Mouse (Mus musculus) erythroblast, embryonic 14.5 days (primary cell): ENCODE results near the gene Usp3. TPM values are rescaled to one million over a fixed set of nuclear protein-coding genes. Genes with fewer than 3 reads are reported as not detected.
A peak's percentile ranks its signal among the peaks of the same experiment; 100 is the strongest.

ENCODE experiments used
- H3K27me3 ChIP-seq: 2 replicates; pipeline ENCODE4 v1.6.1; 2012; ENCODE audit warnings: inconsistent platforms; ENCODE audit not compliant: control insufficient read depth
- H3K36me3 ChIP-seq: 2 replicates; pipeline ENCODE4 v1.6.1; 2012; ENCODE audit warnings: mild to moderate bottlenecking, inconsistent platforms; ENCODE audit not compliant: control insufficient read depth
- H3K4me1 ChIP-seq: 2 replicates; pipeline ENCODE4 v1.6.1; 2012; ENCODE audit warnings: inconsistent platforms; ENCODE audit not compliant: control insufficient read depth
- H3K4me3 ChIP-seq: replicated peaks from 2 replicates; pipeline ENCODE3; 2012; ENCODE audit warnings: moderate library complexity, mild to moderate bottlenecking, inconsistent platforms
- H3K9me3 ChIP-seq: 2 replicates; pipeline ENCODE4 v1.6.1; 2012; ENCODE audit warnings: low read length, inconsistent platforms, mixed read lengths; ENCODE audit not compliant: control insufficient read depth
- GATA1 ChIP-seq: IDR thresholded peaks from 2 replicates; pipeline ENCODE4 v1.6.1; 2012; ENCODE audit warnings: low read length, inconsistent platforms, mixed read lengths
- TAL1 ChIP-seq: IDR thresholded peaks from 3 replicates; pipeline ENCODE4 v1.6.1; 2012; ENCODE audit warnings: low read length, inconsistent platforms, mixed read lengths
- polyA plus RNA-seq: library from polyadenylated mRNA; stranded (reverse); fragments of >175 nt; gene quantifications from 2 replicates; pipeline ENCODE4 v1.2.3, GENCODE M21; 2012

The Usp3 gene
- polyA plus RNA-seq, 1 experiment = 0.53 TPM

DNA sequence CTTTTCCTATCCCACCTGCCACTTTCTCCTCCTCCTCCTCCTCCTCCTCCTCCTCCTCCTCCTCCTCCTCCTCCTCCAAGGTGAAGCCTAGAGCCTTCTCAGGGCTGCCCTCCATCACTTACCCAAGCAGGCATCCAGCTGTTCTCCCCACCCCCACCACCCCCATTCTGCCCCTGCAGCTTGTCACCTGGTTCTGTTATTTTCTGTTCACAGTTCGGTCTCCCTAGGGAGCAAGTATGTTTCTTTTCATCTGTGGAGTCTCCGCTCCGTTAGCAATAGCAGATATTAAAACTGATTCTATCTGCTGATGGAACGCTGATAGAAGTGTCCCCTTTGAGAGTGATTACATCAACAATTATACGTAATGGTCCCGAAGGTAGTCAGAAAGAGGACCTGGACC, 4.1 kb upstream of the Usp3 start:
- no peaks in the 10 kb centered on the region for H3K36me3 ChIP-seq
- no peak overlapping the region for H3K4me3 ChIP-seq
- TF ChIP-seq TAL1 = no peak
- no peak for TF ChIP-seq GATA1
- H3K27me3 ChIP-seq = peaks cover 9% of the 10 kb centered on the region
- H3K4me1 ChIP-seq = peaks cover 21% of the 10 kb centered on the region
- no peaks in the 10 kb centered on the region for H3K9me3 ChIP-seq

DNA sequence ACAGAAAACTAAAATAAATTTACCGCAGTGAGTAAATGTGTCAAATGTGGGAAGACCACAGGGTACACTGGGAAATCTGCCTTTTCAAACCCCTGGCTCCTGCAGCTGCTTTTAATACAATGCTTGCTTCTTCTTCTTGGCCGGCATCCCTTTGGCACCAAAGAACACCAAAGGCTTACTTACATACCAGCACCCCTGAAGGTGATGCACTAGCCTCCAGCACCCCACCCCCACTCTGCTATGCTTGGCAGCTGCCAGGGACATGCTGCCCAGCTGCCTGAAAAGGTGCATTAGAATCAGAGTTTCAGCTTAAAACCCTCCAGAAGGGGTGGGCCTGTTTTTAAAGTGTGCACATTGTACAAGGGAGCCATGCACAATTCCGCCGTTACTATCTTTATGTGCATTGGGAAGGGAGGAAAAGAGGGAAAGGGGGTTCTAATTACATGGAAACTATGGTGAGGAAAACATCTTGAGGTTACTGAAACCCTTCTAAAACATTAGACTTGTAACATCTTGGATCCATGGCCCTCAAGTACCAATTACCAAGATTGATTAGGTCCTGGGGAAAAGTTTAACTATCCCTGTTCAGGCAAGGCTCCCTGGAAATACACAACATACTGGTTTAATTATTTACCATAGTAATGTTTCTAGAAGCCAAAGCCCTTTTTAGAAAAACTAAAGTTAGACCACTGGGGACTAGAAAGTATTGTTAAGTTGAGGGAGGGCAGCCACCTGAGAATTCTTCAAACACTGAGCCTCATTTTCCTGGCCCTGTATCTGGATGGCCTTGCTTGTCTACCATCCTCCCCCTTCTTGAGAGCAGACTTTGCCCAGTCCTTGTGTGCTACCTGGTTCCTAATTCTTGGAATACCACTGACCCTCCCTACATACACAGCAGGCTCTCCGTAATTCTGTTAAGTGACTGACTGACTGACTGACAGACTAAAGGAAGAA, 3.1 kb upstream of the Usp3 start:
- Histone ChIP-seq H3K4me3 (no peak overlapping the region), H3K9me3 (no peaks in the 10 kb centered on the region), H3K36me3 (no peaks in the 10 kb centered on the region), H3K27me3 (peaks cover 9% of the 10 kb centered on the region), H3K4me1 (peaks cover 29% of the 10 kb centered on the region)
- TF ChIP-seq GATA1 (no peak), TAL1 (no peak)

DNA sequence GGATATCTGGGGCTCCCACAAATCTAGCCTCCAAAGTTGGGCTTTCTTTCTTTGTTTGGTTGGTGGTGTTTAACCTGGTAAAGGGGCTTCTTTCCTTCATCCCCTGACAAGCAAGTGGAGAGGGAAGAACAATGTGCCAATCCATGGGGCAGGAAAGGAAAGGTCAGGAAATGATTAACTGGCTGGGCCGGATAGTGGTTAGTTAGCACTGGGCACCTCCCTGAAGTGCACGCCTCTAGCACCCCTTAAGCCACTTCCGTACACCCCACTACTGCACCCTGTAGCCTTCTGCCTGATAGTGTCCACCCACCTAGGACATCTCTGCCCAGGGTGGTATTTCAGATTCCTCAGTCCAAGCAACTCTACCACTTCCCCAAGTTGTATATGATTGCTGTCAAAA, 1.1 kb upstream of the Usp3 start:
- Histone ChIP-seq H3K36me3 (no peaks in the 10 kb centered on the region), H3K9me3 (no peaks in the 10 kb centered on the region), H3K4me1 (peaks cover 30% of the 10 kb centered on the region), H3K27me3 (peaks cover 9% of the 10 kb centered on the region), H3K4me3 (peak overlapping the region; percentile 94)
- no peak for TF ChIP-seq GATA1
- TF ChIP-seq TAL1 = no peak

DNA sequence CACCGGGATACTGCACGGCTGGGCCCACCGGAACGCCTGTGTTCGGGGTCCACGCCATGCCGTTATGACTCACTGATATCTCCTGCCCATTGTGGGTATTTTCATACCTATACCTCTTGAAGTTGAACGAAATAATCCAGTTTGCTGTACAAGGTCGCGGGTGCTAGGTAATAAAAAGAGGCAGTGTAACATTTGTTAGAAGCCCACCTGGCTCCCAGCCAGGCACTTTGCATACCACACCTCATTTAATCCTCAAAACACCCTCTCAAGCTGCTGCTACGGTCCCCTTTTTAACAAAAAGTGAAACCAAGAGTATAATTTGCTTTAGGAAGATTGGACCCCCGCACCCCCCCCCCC, 649 bp upstream of the Usp3 start:
- Histone ChIP-seq H3K9me3 (no peaks in the 10 kb centered on the region), H3K4me1 (peaks cover 30% of the 10 kb centered on the region), H3K27me3 (peaks cover 9% of the 10 kb centered on the region), H3K4me3 (peak overlapping the region; percentile 94), H3K36me3 (no peaks in the 10 kb centered on the region)
- TF ChIP-seq GATA1 (no peak), TAL1 (no peak)

DNA sequence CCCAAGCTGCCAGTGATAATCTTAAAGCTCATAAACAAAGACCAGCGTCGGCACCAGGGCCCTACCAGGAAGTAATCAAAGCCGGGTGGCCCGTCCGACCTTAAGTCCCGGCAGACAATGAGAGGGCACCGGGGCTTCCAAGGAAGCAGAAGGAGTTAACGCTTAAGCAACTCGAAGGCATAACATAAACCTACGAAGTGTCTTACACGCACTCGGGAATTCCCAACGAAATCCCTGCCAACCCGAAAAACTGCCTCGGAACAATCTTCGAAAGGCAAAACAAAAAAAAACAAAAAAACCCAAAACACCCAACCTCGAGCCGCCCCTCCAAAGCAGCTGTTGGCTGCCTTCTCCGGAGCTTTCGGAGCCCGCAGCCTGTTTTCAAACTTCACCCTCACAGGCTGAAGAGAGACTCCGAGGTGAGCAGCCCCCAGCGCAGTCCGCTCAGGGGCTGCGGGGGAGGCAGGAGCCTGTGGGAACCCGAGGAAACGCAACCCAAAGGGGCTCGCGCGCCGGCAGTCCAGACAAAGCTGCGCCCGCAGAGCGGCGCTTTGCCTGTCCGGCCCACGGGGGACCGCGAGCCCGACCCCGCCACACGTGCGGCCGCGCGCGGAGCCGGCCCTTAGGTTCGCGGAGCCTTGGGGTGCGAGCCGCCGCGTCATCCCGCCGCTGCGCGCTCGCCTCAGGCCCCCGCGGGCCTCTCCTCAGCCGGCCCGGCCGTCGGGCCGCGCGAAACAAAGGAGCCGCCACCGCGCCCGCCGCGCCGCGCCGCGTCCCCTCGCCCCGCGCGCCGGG, 894 bp downstream of the Usp3 start:
- Histone ChIP-seq H3K27me3 (peaks cover 8% of the 10 kb centered on the region), H3K4me3 (peak overlapping the region; percentile 94), H3K4me1 (peaks cover 32% of the 10 kb centered on the region), H3K9me3 (no peaks in the 10 kb centered on the region), H3K36me3 (no peaks in the 10 kb centered on the region)
- TF ChIP-seq TAL1 (no peak), GATA1 (no peak)

DNA sequence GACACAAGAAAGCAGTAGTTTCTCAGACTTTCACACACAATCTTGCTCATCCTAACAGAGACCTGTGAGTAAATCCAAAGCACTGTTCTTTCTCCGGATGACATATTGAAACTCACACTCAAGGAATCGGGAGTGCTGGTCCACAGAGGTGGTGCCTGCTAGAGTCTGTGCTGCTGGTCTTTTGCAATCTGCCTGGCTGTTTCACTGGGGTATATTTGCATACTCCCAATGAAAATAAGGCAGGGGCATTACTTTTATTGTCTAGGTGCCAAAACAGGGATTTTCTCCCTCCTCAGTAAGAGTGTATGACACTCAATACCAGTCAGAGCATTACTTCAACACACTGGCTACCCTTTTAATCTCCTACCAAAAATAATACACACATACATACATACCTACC, 2.9 kb downstream of the Usp3 start:
- H3K27me3 ChIP-seq = no peaks in the 10 kb centered on the region; the same call in 1 of the 2 replicates
- peaks cover 37% of the 10 kb centered on the region for H3K4me1 ChIP-seq
- no peaks in the 10 kb centered on the region for H3K36me3 ChIP-seq
- H3K4me3 ChIP-seq = no peak overlapping the region
- no peaks in the 10 kb centered on the region for H3K9me3 ChIP-seq
- TF ChIP-seq GATA1 = no peak
- no peak for TF ChIP-seq TAL1

DNA sequence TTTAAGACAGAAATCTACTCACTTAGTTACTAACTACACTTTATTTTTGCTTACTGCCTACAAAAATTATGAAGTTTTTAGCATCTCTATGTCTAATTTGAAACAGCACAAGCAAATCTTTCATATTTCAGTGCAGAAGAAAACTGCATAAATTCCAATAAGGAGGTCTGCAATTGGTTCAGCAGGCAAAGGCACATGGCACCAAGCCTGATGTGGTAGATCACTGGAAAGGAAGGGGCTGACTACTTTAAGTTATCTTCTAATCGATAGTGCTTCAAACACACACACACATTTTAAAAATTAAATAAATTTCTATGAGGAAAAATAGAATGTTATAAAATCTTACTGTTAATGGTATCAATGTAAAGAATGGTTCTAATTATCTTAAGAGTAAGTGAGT, 5.9 kb downstream of the Usp3 start:
- Histone ChIP-seq H3K36me3 (no peaks in the 10 kb centered on the region), H3K27me3 (no peaks in the 10 kb centered on the region), H3K4me1 (peaks cover 21% of the 10 kb centered on the region), H3K9me3 (no peaks in the 10 kb centered on the region), H3K4me3 (no peak overlapping the region)
- TF ChIP-seq TAL1 (no peak), GATA1 (no peak)

DNA sequence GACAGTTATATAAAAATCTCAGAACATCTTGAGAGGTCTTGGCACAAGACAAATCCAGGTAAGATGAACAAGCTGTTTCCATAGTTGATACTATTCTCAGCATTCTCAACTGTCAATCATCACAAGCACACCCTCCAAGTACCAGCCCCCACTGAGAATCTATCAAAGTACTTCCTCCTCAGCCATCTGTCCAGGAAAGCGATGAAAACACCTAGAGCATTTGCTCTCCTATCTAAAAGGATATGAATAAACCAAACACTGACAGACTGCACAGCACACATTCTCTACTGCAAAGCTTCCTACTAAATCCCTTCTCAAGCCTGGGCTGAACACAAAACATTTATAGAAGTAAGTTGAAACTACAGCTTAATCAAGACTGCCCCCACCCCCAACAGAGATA, 6.4 kb downstream of the Usp3 start:
- TF ChIP-seq GATA1 = no peak
- no peak for TF ChIP-seq TAL1
- Histone ChIP-seq H3K27me3 (no peaks in the 10 kb centered on the region), H3K4me3 (no peak overlapping the region), H3K4me1 (peaks cover 17% of the 10 kb centered on the region), H3K9me3 (no peaks in the 10 kb centered on the region), H3K36me3 (no peaks in the 10 kb centered on the region)

DNA sequence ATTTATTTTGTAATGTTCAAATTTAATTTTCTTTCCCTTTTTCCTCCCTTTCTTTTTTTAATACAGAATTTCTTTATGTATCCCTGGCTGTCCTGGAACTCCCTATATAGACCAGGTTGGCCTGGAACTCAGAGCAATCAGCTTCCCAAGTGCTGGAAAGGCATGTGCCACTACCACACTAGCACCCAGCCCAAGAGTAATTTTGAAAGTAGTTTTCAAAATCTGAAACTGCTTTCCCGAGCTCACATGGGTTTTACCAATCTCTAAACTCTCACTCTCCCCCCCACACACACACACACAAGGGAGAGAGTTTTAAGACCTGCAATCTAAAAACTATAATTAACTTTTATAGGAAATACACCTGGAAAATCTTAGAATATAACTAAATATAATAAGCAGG, 7.8 kb downstream of the Usp3 start:
- Histone ChIP-seq H3K27me3 (no peaks in the 10 kb centered on the region), H3K4me3 (no peak overlapping the region), H3K4me1 (peaks cover 8% of the 10 kb centered on the region), H3K36me3 (no peaks in the 10 kb centered on the region), H3K9me3 (no peaks in the 10 kb centered on the region)
- TF ChIP-seq GATA1 (no peak), TAL1 (no peak)
